Comparison of ENCODE assay signal across 8 mouse cellular contexts in genomic region chr2:158113591-158114257, GRCm38 (mm10). TPM values are rescaled to one million over a fixed set of nuclear protein-coding genes. Genes with fewer than 3 reads are reported as not detected.
A peak's percentile ranks its signal among the peaks of the same experiment; 100 is the strongest.
DNase-seq lines count a peak whose midpoint lies in the region; ATAC-seq and TF ChIP-seq lines count a peak whose summit lies in the region.

No protein-coding gene starts in this region.

- peak overlapping the region; percentile 27; the same call in 1 of the 2 replicates for H3K4me2 ChIP-seq in lung, postnatal 0 days (replicated peaks; ENCODE audit: low read depth, low read length)
- no peak overlapping the region for H3K4me2 ChIP-seq in forebrain, embryonic 11.5 days (ENCODE audit: low read depth, low read length, severe bottlenecking)

- H3K4me3 ChIP-seq in lung, postnatal 0 days (ENCODE audit: low read depth, low read length): no peak overlapping the region
- H3K4me3 ChIP-seq in forebrain, embryonic 10.5 days: no peak overlapping the region
- H3K4me3 ChIP-seq in forebrain, embryonic 11.5 days (ENCODE audit: low read depth, low read length): no peak overlapping the region

- H3K9me3 ChIP-seq in lung, postnatal 0 days (ENCODE audit: low read length): no peaks in the 10 kb centered on the region
- H3K9me3 ChIP-seq in forebrain, embryonic 10.5 days: no peaks in the 10 kb centered on the region
- no peaks in the 10 kb centered on the region for H3K9me3 ChIP-seq in forebrain, embryonic 11.5 days (ENCODE audit: control insufficient read depth, low read length)

- peak; percentile 61; the same call in 1 of the 2 replicates for TF ChIP-seq EP300 in lung, postnatal 0 days (IDR thresholded peaks at IDR 0.05)

- H3K4me1 ChIP-seq in lung, postnatal 0 days (ENCODE audit: insufficient read depth, low read depth, low read length): no peaks in the 10 kb centered on the region; the same call in 1 of the 2 replicates
- peaks cover 20% of the 10 kb centered on the region for H3K4me1 ChIP-seq in forebrain, embryonic 10.5 days
- no peaks in the 10 kb centered on the region for H3K4me1 ChIP-seq in forebrain, embryonic 11.5 days (replicated peaks; ENCODE audit: control insufficient read depth, insufficient read depth, low read length)

- no peak overlapping the region for H3K9ac ChIP-seq in lung, postnatal 0 days (replicated peaks; ENCODE audit: low read depth)
- H3K9ac ChIP-seq in forebrain, embryonic 11.5 days (ENCODE audit: low read length): no peak overlapping the region

- peak overlapping the region; percentile 83 for H3K27ac ChIP-seq in lung, postnatal 0 days (ENCODE audit: low read length)
- no peak overlapping the region for H3K27ac ChIP-seq in forebrain, embryonic 10.5 days
- no peak overlapping the region for H3K27ac ChIP-seq in forebrain, embryonic 11.5 days (ENCODE audit: low read depth, low read length)

- 25% methylated on average over 9 of the region's 9 CpGs for WGBS in lung, postnatal 0 days
- 46% methylated on average over 9 of the region's 9 CpGs for WGBS in forebrain, embryonic 10.5 days
- 40% methylated on average over 9 of the region's 9 CpGs for WGBS in forebrain, embryonic 11.5 days

- no peak for TF ChIP-seq CTCF in lung, postnatal 0 days (IDR thresholded peaks at IDR 0.05)

- H3K27me3 ChIP-seq in lung, postnatal 0 days (replicated peaks; ENCODE audit: insufficient read depth, low read length): no peaks in the 10 kb centered on the region
- H3K27me3 ChIP-seq in forebrain, embryonic 10.5 days (ENCODE audit: poor library complexity, severe bottlenecking): no peaks in the 10 kb centered on the region
- H3K27me3 ChIP-seq in forebrain, embryonic 11.5 days (ENCODE audit: control insufficient read depth, insufficient read depth, low read length): no peaks in the 10 kb centered on the region

- peak; percentile 22 for DNase-seq in right cerebral cortex, postnatal 14 days
- DNase-seq in right cerebral cortex, postnatal 10 days (ENCODE audit: low spot score in 2 of 2): no peak
- DNase-seq in gastrocnemius, postnatal 10 days: peak; percentile 59
- DNase-seq in kidney, adult 8-10 months: peak; percentile 95
- DNase-seq in lung, postnatal 0 days (ENCODE audit: low spot score): peak; percentile 92
- no peak for DNase-seq in thymus, postnatal 36 days
- no peak for DNase-seq in forebrain, embryonic 10.5 days (ENCODE audit: extremely low spot score, low spot score)
- DNase-seq in forebrain, embryonic 11.5 days (ENCODE audit: low spot score): no peak

- H3K36me3 ChIP-seq in lung, postnatal 0 days (ENCODE audit: insufficient read depth, low read length): peaks cover 11% of the 10 kb centered on the region
- no peaks in the 10 kb centered on the region for H3K36me3 ChIP-seq in forebrain, embryonic 10.5 days (replicated peaks)
- H3K36me3 ChIP-seq in forebrain, embryonic 11.5 days (ENCODE audit: control insufficient read depth, insufficient read depth, low read length): no peaks in the 10 kb centered on the region

- peak; percentile 82 for ATAC-seq in lung, postnatal 0 days
- ATAC-seq in forebrain, embryonic 11.5 days (replicated peaks; ENCODE audit: low FRiP score): no peak

RNA-seq across cellular contexts. Expression of gene Tgm2, which starts 32.5 kb away (rescaled TPM):
- total RNA-seq in gastrocnemius, postnatal 10 days (2021): 10 to 100 TPM; 55.0 to 69.1 TPM
- 97.0 TPM in 2 replicates for polyA plus RNA-seq in lung, postnatal 0 days (2015; fragmentation: Nextera tagmentation; extraction: Ambion mirVana)
- 6.3 and 7.2 TPM in 2 replicates for polyA plus RNA-seq in forebrain, embryonic 10.5 days (2016; fragmentation: Nextera tagmentation; extraction: Ambion mirVana)
- polyA plus RNA-seq in forebrain, embryonic 11.5 days (2014; fragmentation: Nextera tagmentation; extraction: Ambion mirVana): 4.2 and 4.7 TPM in 2 replicates

Comparison
In these comparisons a context has a peak if more than half of its experiments do, and no peak if none do; other contexts are left out.
1. DNase-seq: peak in right cerebral cortex, postnatal 14 days (single experiment), gastrocnemius, postnatal 10 days (single experiment), kidney, adult 8-10 months (2 of 2) and lung, postnatal 0 days (single experiment); none in right cerebral cortex, postnatal 10 days (0 of 2), thymus, postnatal 36 days (0 of 2), forebrain, embryonic 10.5 days (single experiment) and forebrain, embryonic 11.5 days (single experiment).
2. RNA of gene Tgm2, which starts 32.5 kb away (polyA plus RNA-seq): 97.0 TPM in lung, postnatal 0 days; 6.3 to 7.2 TPM in forebrain, embryonic 10.5 days and 4.2 to 4.7 TPM in forebrain, embryonic 11.5 days; every median in the first group is over 10 times any median in the second.